Mouse (Mus musculus): ENCODE results near the gene Aff3.

DNA sequence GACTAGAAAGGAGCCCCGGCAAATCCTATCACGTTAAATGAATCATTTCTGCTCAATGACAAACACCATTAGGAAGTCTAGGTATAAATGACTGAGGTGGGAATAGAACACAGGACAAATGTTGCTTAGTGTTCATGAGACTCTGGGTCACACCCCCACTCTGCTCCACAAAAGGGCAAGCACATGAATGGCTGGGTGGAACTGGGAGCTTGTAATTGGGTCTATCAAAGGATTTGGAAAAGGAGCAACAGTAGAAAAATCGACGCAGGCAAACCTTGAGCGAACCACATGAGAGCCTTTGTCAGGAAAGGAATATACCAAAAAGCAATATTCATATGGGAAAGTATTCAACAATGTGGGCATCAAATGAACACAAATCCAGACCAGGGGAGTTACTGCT is 21.0 kb upstream of the Aff3 start:
- TF ChIP-seq CTCF (IDR thresholded peaks at IDR 0.05; ENCODE audit: low read depth) = no peak
- no peak for TF ChIP-seq EP300 (optimal IDR thresholded peaks at IDR 0.05)

All from stomach, postnatal 0 days (tissue).